Mouse (Mus musculus) myocyte (in vitro differentiated cells): ENCODE measurements around the gene Arntl2. TPM values are rescaled to one million over a fixed set of nuclear protein-coding genes. Genes with fewer than 3 reads are reported as not detected.

Experiments
- H3K27me3 ChIP-seq: one replicate; pipeline ENCODE4 v1.6.1; 2011; ENCODE audit not compliant: control insufficient read depth, insufficient read depth, insufficient read length
- H3K36me3 ChIP-seq: one replicate; pipeline ENCODE4 v1.6.1; 2011; ENCODE audit not compliant: control insufficient read depth, insufficient read depth
- H3K4me2 ChIP-seq: one replicate; pipeline ENCODE4 v1.6.1; 2011; ENCODE audit warnings: low read depth, control low read depth
- H3K4me3 ChIP-seq: one replicate; pipeline ENCODE4 v1.5.1; 2011; ENCODE audit warnings: mild to moderate bottlenecking, control low read depth, moderate library complexity
- H3K79me2 ChIP-seq: one replicate; pipeline ENCODE4 v1.6.1; 2011; ENCODE audit not compliant: control insufficient read depth, insufficient read depth
- H3ac ChIP-seq: one replicate; pipeline ENCODE4 v1.6.1; 2011; ENCODE audit not compliant: control insufficient read depth, insufficient read length
- CEBPB ChIP-seq: IDR thresholded peaks from 2 replicates; pipeline ENCODE4 v1.6.1; 2011; ENCODE audit warnings: mild to moderate bottlenecking, moderate library complexity; ENCODE audit not compliant: poor library complexity, insufficient read depth, severe bottlenecking
- E2F4 ChIP-seq: IDR thresholded peaks from one replicate; pipeline ENCODE4 v1.6.1; 2011; ENCODE audit warnings: mild to moderate bottlenecking, control low read depth, moderate library complexity; ENCODE audit not compliant: insufficient read depth
- MAX ChIP-seq: IDR thresholded peaks from one replicate; pipeline ENCODE4 v1.6.1; 2011; ENCODE audit warnings: low read depth, mild to moderate bottlenecking, control low read depth
- MYOD1 ChIP-seq, 3 experiments: IDR thresholded peaks; one replicate each; pipeline ENCODE4 v1.6.1; 2011; ENCODE audit warnings: control low read depth in 2 of 3, low read depth in 2 of 3, mild to moderate bottlenecking in 2 of 3, moderate library complexity in 1 of 3; ENCODE audit not compliant: insufficient read length in 2 of 3, control insufficient read depth in 1 of 3
- MYOG ChIP-seq, 3 experiments: IDR thresholded peaks; one replicate each; pipeline ENCODE4 v1.6.1; 2011; ENCODE audit warnings: control low read depth in 2 of 3, low read depth in 2 of 3, mild to moderate bottlenecking in 2 of 3; ENCODE audit not compliant: insufficient read length in 2 of 3, control insufficient read depth in 1 of 3, insufficient read depth in 1 of 3
- POLR2A ChIP-seq: IDR thresholded peaks from one replicate; pipeline ENCODE4 v1.6.1; 2011; ENCODE audit warnings: low read depth, mild to moderate bottlenecking, control low read depth, moderate library complexity; ENCODE audit not compliant: insufficient read length
- POLR2AphosphoS2 ChIP-seq: IDR thresholded peaks from one replicate; pipeline ENCODE4 v1.6.1; 2011; ENCODE audit warnings: low read depth, control low read depth; ENCODE audit not compliant: insufficient read length
- REST ChIP-seq: IDR thresholded peaks from one replicate; pipeline ENCODE4 v1.6.1; 2011; ENCODE audit warnings: mild to moderate bottlenecking, control low read depth, moderate library complexity; ENCODE audit not compliant: insufficient read depth, insufficient read length
- SRF ChIP-seq: IDR thresholded peaks from one replicate; pipeline ENCODE4 v1.6.1; 2011; ENCODE audit warnings: low read depth; ENCODE audit not compliant: control insufficient read depth, insufficient read length
- TCF12 ChIP-seq: IDR thresholded peaks from one replicate; pipeline ENCODE4 v1.6.1; 2011; ENCODE audit warnings: mild to moderate bottlenecking, control low read depth; ENCODE audit not compliant: poor library complexity, insufficient read depth, severe bottlenecking
- TCF3 ChIP-seq: IDR thresholded peaks from one replicate; pipeline ENCODE4 v1.6.1; 2011; ENCODE audit warnings: low read depth, control low read depth; ENCODE audit not compliant: insufficient read length
- USF1 ChIP-seq: IDR thresholded peaks from one replicate; pipeline ENCODE4 v1.6.1; 2011; ENCODE audit warnings: low read depth, mild to moderate bottlenecking, control low read depth, moderate library complexity
- polyA plus RNA-seq: library from polyadenylated mRNA; unstranded; fragments of >200 nt; fragmentation: generic; extraction: Trizol; gene quantifications from one replicate; pipeline ENCODE4 v1.2.1, GENCODE M21; 2012; ENCODE audit warnings: missing spikeins

Arntl2 gene
- polyA plus RNA-seq, 1 experiment = 0.52 TPM

GRCm38 (mm10) chr6:146825487-146825773, 29.6 kb downstream of the Arntl2 start:
- H3K4me3 ChIP-seq = no peak overlapping the region
- no peak overlapping the region for H3K4me2 ChIP-seq
- no peaks in the 10 kb centered on the region for H3K27me3 ChIP-seq
- H3K79me2 ChIP-seq = no peaks in the 10 kb centered on the region
- H3ac ChIP-seq = no peak overlapping the region
- no peaks in the 10 kb centered on the region for H3K36me3 ChIP-seq
- no peak for TF ChIP-seq E2F4
- no peak for TF ChIP-seq USF1
- no peak for TF ChIP-seq CEBPB
- no peak for TF ChIP-seq REST
- no peak for TF ChIP-seq MAX
- TF ChIP-seq SRF = no peak
- TF ChIP-seq MYOG (IDR thresholded peaks at IDR 0.05; ENCODE audit: control insufficient read depth in 1 of 3, insufficient read depth in 1 of 3, insufficient read length in 2 of 3, low read depth in 2 of 3) = no peak
- no peak for TF ChIP-seq POLR2AphosphoS2
- no peak for TF ChIP-seq MYOD1 (IDR thresholded peaks at IDR 0.05; ENCODE audit: control insufficient read depth in 1 of 3, insufficient read length in 2 of 3, low read depth in 2 of 3)
- TF ChIP-seq TCF3 = no peak
- no peak for TF ChIP-seq POLR2A
- TF ChIP-seq TCF12 = no peak

GRCm38 (mm10) chr6:146831320-146831719, 35.5 kb downstream of the Arntl2 start:
- no peak overlapping the region for H3ac ChIP-seq
- H3K36me3 ChIP-seq = no peaks in the 10 kb centered on the region

DNA sequence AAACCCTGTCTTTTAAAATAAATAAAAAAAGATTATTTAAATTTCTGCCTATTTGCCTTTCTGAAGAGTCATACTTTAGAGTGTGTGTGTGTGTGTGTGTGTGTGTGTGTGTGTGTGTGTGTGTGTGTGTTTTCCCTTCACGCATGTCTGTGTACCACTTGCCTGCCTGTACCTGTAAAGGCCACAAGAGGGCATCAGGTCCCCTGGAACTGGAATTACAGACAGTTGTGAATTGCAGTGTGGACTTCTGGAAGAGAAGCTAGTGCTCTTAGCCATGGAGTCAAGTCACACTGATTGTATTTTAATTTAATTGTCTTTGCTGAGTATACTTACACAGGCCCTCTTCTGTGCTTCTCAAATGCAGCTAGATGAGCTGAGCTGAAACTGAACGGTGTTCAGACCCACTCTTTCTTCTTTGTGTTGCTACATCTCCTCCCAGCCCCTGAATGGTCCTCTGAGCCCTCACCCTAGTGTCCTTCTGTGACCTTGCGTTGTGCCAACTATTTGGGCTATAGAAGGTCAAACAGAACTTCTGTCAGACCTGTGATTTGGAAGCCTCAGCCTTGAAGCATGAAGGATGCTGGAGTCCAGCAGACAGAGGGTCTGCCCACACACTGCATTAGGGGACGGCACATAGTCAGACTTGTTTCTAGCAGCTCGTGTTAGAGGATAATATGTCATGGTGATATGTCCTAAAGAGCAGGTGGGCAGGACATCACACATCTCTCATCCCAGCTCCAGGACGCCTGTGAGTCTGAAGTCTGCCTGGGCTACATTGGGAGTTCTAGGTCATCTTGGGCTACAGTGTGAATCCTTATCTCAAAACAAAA, 37.8 kb downstream of the Arntl2 start:
- TF ChIP-seq CEBPB (no peak), E2F4 (no peak), MAX (no peak), MYOD1 (IDR thresholded peaks at IDR 0.05; ENCODE audit: control insufficient read depth in 1 of 3, insufficient read length in 2 of 3, low read depth in 2 of 3) (no peak), TCF12 (no peak), REST (no peak), TCF3 (no peak), SRF (no peak), USF1 (no peak), POLR2A (no peak), POLR2AphosphoS2 (no peak), MYOG (IDR thresholded peaks at IDR 0.05; ENCODE audit: control insufficient read depth in 1 of 3, insufficient read depth in 1 of 3, insufficient read length in 2 of 3, low read depth in 2 of 3) (no peak)
- Histone ChIP-seq H3K4me2 (no peak overlapping the region), H3K27me3 (no peaks in the 10 kb centered on the region), H3K79me2 (no peaks in the 10 kb centered on the region), H3K4me3 (no peak overlapping the region), H3ac (no peak overlapping the region), H3K36me3 (no peaks in the 10 kb centered on the region)

More at GRCm38 (mm10) chr6:146831320-146831719, 35.5 kb downstream of the Arntl2 start:
- TF ChIP-seq POLR2A (no peak), TCF3 (no peak), E2F4 (no peak), USF1 (no peak), REST (no peak), MAX (no peak), TCF12 (no peak), MYOG (IDR thresholded peaks at IDR 0.05; ENCODE audit: control insufficient read depth in 1 of 3, insufficient read depth in 1 of 3, insufficient read length in 2 of 3, low read depth in 2 of 3) (no peak), POLR2AphosphoS2 (no peak), MYOD1 (IDR thresholded peaks at IDR 0.05; ENCODE audit: control insufficient read depth in 1 of 3, insufficient read length in 2 of 3, low read depth in 2 of 3) (no peak), SRF (no peak), CEBPB (no peak)
- no peak overlapping the region for H3K4me2 ChIP-seq
- no peaks in the 10 kb centered on the region for H3K79me2 ChIP-seq
- H3K27me3 ChIP-seq = no peaks in the 10 kb centered on the region
- H3K4me3 ChIP-seq = no peak overlapping the region

DNA sequence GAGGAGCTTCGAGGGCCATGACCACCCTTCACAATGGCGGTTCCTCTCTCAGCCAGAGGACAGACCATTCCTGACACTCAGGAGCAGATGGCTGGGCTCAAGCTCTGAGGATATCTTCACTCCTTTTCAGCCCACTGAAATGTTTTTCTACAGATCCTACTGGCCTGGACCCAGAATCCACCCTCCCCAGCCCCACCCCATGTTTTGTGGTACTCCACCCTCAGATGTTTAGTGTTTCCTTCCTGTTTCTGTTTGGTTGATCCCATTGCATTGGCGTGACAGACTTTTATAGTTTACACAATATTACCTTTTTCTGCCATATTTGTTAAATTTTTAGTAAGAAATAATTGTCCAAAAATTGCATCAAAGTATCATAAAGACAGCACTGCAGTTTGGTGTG, 38.5 kb downstream of the Arntl2 start:
- H3K79me2 ChIP-seq = no peaks in the 10 kb centered on the region
- H3K4me3 ChIP-seq = no peak overlapping the region
- no peaks in the 10 kb centered on the region for H3K36me3 ChIP-seq
- TF ChIP-seq TCF3 (no peak), POLR2AphosphoS2 (no peak), MYOD1 (IDR thresholded peaks at IDR 0.05; ENCODE audit: control insufficient read depth in 1 of 3, insufficient read length in 2 of 3, low read depth in 2 of 3) (no peak), MYOG (IDR thresholded peaks at IDR 0.05; ENCODE audit: control insufficient read depth in 1 of 3, insufficient read depth in 1 of 3, insufficient read length in 2 of 3, low read depth in 2 of 3) (no peak), SRF (no peak), TCF12 (no peak), CEBPB (no peak), MAX (no peak), E2F4 (no peak), REST (no peak), POLR2A (no peak), USF1 (no peak)
- H3ac ChIP-seq = no peak overlapping the region
- H3K4me2 ChIP-seq = no peak overlapping the region
- no peaks in the 10 kb centered on the region for H3K27me3 ChIP-seq
